Mouse (Mus musculus): ENCODE data around the gene Fads3. TPM values are rescaled to one million over a fixed set of nuclear protein-coding genes. Genes with fewer than 3 reads are reported as not detected.

Gene Fads3
- total and polyA plus RNA-seq, 3 experiments: 20.1 to 48.8 (median 41.8) TPM

DNA sequence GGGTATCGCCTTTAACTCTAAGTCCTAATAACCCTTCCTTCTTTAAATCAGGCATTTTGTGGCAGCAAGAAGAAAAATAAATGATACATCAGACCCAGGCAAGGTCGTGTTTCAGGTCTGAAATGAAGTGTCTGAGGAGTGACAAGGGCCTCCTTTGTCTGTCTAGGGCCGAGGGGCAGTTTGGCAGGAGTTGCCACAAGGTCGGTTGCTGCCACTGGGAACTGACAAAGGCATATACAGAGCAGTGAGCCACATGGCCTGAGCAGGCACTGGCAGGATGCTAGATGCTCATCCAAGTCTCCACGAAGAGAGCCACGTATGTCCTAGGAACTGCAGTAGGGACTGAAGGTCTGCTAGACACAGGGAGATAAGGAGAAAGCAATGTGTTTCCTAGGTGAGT is 37.0 kb downstream of the Fads3 start:
- no peaks in the 10 kb centered on the region for H3K9me3 ChIP-seq (replicated peaks)
- DNase-seq (ENCODE audit: low spot score) (no peak), ATAC-seq (ENCODE audit: extremely low read depth, insufficient number of reproducible peaks, low FRiP score, poor library complexity, severe bottlenecking) (no peak)
- TF ChIP-seq CTCF (IDR thresholded peaks at IDR 0.05; ENCODE audit: low read depth, low read length) (no peak), POLR2AphosphoS5 (IDR thresholded peaks at IDR 0.05; ENCODE audit: insufficient replicate concordance, low read depth, low read length) (no peak), GATA1 (IDR thresholded peaks at IDR 0.05; ENCODE audit: borderline replicate concordance, low read length) (no peak), GATA2 (IDR thresholded peaks at IDR 0.05; ENCODE audit: borderline replicate concordance, low read depth, low read length) (no peak), TAL1 (conservative IDR thresholded peaks at IDR 0.05; ENCODE audit: low read depth, low read length) (no peak)
- H3K4me1 ChIP-seq (ENCODE audit: insufficient read depth, low read depth, low read length): peaks cover 33% of the 10 kb centered on the region; the same call in 1 of the 2 replicates
- no peaks in the 10 kb centered on the region for H3K27me3 ChIP-seq (ENCODE audit: insufficient read depth, low read length)
- H3K36me3 ChIP-seq (replicated peaks): peaks cover 100% of the 10 kb centered on the region
- H3K4me3 ChIP-seq (ENCODE audit: low read depth, low read length): no peak overlapping the region

- peaks cover 100% of the 10 kb centered on the region for H3K36me3 ChIP-seq (replicated peaks)
- no peak for TF ChIP-seq GATA2 (IDR thresholded peaks at IDR 0.05; ENCODE audit: borderline replicate concordance, low read depth, low read length)
- no peak for TF ChIP-seq CTCF (IDR thresholded peaks at IDR 0.05; ENCODE audit: low read depth, low read length)
- TF ChIP-seq TAL1 (conservative IDR thresholded peaks at IDR 0.05; ENCODE audit: low read depth, low read length): no peak
- no peak for TF ChIP-seq POLR2AphosphoS5 (IDR thresholded peaks at IDR 0.05; ENCODE audit: insufficient replicate concordance, low read depth, low read length)
- TF ChIP-seq GATA1 (IDR thresholded peaks at IDR 0.05; ENCODE audit: borderline replicate concordance, low read length): no peak
Measured at GRCm38 (mm10) chr19:10080384-10080783, 39.0 kb downstream of the Fads3 start.

GRCm38 (mm10) chr19:10082105-10082504 is 40.7 kb downstream of the Fads3 start:
- Histone ChIP-seq H3K9me3 (replicated peaks) (no peaks in the 10 kb centered on the region), H3K4me3 (ENCODE audit: low read depth, low read length) (no peak overlapping the region), H3K36me3 (replicated peaks) (peaks cover 100% of the 10 kb centered on the region), H3K4me1 (ENCODE audit: insufficient read depth, low read depth, low read length) (peaks cover 40% of the 10 kb centered on the region), H3K27me3 (ENCODE audit: insufficient read depth, low read length) (no peaks in the 10 kb centered on the region)
- no peak for DNase-seq (ENCODE audit: low spot score)
- TF ChIP-seq POLR2AphosphoS5 (IDR thresholded peaks at IDR 0.05; ENCODE audit: insufficient replicate concordance, low read depth, low read length) (no peak), GATA1 (IDR thresholded peaks at IDR 0.05; ENCODE audit: borderline replicate concordance, low read length) (no peak), TAL1 (conservative IDR thresholded peaks at IDR 0.05; ENCODE audit: low read depth, low read length) (no peak), GATA2 (IDR thresholded peaks at IDR 0.05; ENCODE audit: borderline replicate concordance, low read depth, low read length) (no peak), CTCF (IDR thresholded peaks at IDR 0.05; ENCODE audit: low read depth, low read length) (no peak)
- ATAC-seq (ENCODE audit: extremely low read depth, insufficient number of reproducible peaks, low FRiP score, poor library complexity, severe bottlenecking): no peak

More at GRCm38 (mm10) chr19:10080384-10080783, 39.0 kb downstream of the Fads3 start:
- no peaks in the 10 kb centered on the region for H3K27me3 ChIP-seq (ENCODE audit: insufficient read depth, low read length)
- H3K4me3 ChIP-seq (ENCODE audit: low read depth, low read length): no peak overlapping the region
- ATAC-seq (ENCODE audit: extremely low read depth, insufficient number of reproducible peaks, low FRiP score, poor library complexity, severe bottlenecking): no peak
- H3K4me1 ChIP-seq (ENCODE audit: insufficient read depth, low read depth, low read length): peaks cover 30% of the 10 kb centered on the region
- no peak for DNase-seq (ENCODE audit: low spot score)
- H3K9me3 ChIP-seq (replicated peaks): no peaks in the 10 kb centered on the region

- Histone ChIP-seq H3K36me3 (replicated peaks) (peaks cover 100% of the 10 kb centered on the region), H3K4me1 (ENCODE audit: insufficient read depth, low read depth, low read length) (peaks cover 43% of the 10 kb centered on the region), H3K9me3 (replicated peaks) (no peaks in the 10 kb centered on the region), H3K4me3 (ENCODE audit: low read depth, low read length) (no peak overlapping the region), H3K27me3 (ENCODE audit: insufficient read depth, low read length) (no peaks in the 10 kb centered on the region)
- DNase-seq (ENCODE audit: low spot score) (no peak), ATAC-seq (ENCODE audit: extremely low read depth, insufficient number of reproducible peaks, low FRiP score, poor library complexity, severe bottlenecking) (no peak)
- TF ChIP-seq TAL1 (conservative IDR thresholded peaks at IDR 0.05; ENCODE audit: low read depth, low read length): no peak
- no peak for TF ChIP-seq POLR2AphosphoS5 (IDR thresholded peaks at IDR 0.05; ENCODE audit: insufficient replicate concordance, low read depth, low read length)
- no peak for TF ChIP-seq CTCF (IDR thresholded peaks at IDR 0.05; ENCODE audit: low read depth, low read length)
- TF ChIP-seq GATA1 (IDR thresholded peaks at IDR 0.05; ENCODE audit: borderline replicate concordance, low read length): no peak
- TF ChIP-seq GATA2 (IDR thresholded peaks at IDR 0.05; ENCODE audit: borderline replicate concordance, low read depth, low read length): no peak
Measured at GRCm38 (mm10) chr19:10085454-10085853, 44.1 kb downstream of the Fads3 start.

- H3K27me3 ChIP-seq (ENCODE audit: insufficient read depth, low read length): no peaks in the 10 kb centered on the region
- TF ChIP-seq GATA1 (IDR thresholded peaks at IDR 0.05; ENCODE audit: borderline replicate concordance, low read length) (no peak), POLR2AphosphoS5 (IDR thresholded peaks at IDR 0.05; ENCODE audit: insufficient replicate concordance, low read depth, low read length) (no peak), GATA2 (IDR thresholded peaks at IDR 0.05; ENCODE audit: borderline replicate concordance, low read depth, low read length) (no peak), TAL1 (conservative IDR thresholded peaks at IDR 0.05; ENCODE audit: low read depth, low read length) (no peak), CTCF (IDR thresholded peaks at IDR 0.05; ENCODE audit: low read depth, low read length) (no peak)
- peaks cover 100% of the 10 kb centered on the region for H3K36me3 ChIP-seq (replicated peaks)
- peaks cover 57% of the 10 kb centered on the region for H3K4me1 ChIP-seq (ENCODE audit: insufficient read depth, low read depth, low read length)
- DNase-seq (ENCODE audit: low spot score) (no peak), ATAC-seq (ENCODE audit: extremely low read depth, insufficient number of reproducible peaks, low FRiP score, poor library complexity, severe bottlenecking) (no peak)
- H3K4me3 ChIP-seq (ENCODE audit: low read depth, low read length): no peak overlapping the region
- H3K9me3 ChIP-seq (replicated peaks): no peaks in the 10 kb centered on the region
Measured at GRCm38 (mm10) chr19:10086976-10087375, 45.6 kb downstream of the Fads3 start.

DNA sequence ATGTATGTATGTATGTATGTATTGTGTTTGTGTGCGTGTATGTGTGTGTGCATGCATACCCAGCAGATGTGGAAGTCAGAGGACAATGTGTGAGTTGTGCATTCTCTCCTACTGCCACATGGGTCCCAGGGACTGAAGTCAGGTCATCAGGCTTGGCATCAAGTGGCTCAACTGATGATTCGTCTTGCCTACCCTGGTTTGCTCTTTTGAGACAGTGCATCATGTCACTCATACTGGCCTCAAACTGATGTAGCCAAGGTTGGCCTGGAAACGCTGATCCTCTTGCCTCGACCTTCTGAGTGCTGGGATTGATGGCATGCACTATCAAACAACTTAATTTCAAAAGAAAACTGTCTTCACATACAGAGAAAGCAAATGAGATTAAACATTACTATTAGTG is 52.5 kb downstream of the Fads3 start:
- no peaks in the 10 kb centered on the region for H3K27me3 ChIP-seq (ENCODE audit: insufficient read depth, low read length)
- no peaks in the 10 kb centered on the region for H3K9me3 ChIP-seq (replicated peaks)
- H3K4me1 ChIP-seq (ENCODE audit: insufficient read depth, low read depth, low read length): peaks cover 83% of the 10 kb centered on the region
- TF ChIP-seq GATA1 (IDR thresholded peaks at IDR 0.05; ENCODE audit: borderline replicate concordance, low read length): no peak
- TF ChIP-seq TAL1 (conservative IDR thresholded peaks at IDR 0.05; ENCODE audit: low read depth, low read length): no peak
- no peak for TF ChIP-seq CTCF (IDR thresholded peaks at IDR 0.05; ENCODE audit: low read depth, low read length)
- TF ChIP-seq GATA2 (IDR thresholded peaks at IDR 0.05; ENCODE audit: borderline replicate concordance, low read depth, low read length): no peak
- TF ChIP-seq POLR2AphosphoS5 (IDR thresholded peaks at IDR 0.05; ENCODE audit: insufficient replicate concordance, low read depth, low read length): no peak
- ATAC-seq (ENCODE audit: extremely low read depth, insufficient number of reproducible peaks, low FRiP score, poor library complexity, severe bottlenecking) (no peak), DNase-seq (ENCODE audit: low spot score) (no peak)
- peaks cover 100% of the 10 kb centered on the region for H3K36me3 ChIP-seq (replicated peaks)
- H3K4me3 ChIP-seq (ENCODE audit: low read depth, low read length): no peak overlapping the region
